Mouse (Mus musculus) midbrain, postnatal 0 days (tissue): ENCODE measurements around the gene Lin7a. TPM values are rescaled to one million over a fixed set of nuclear protein-coding genes. Genes with fewer than 3 reads are reported as not detected.

ENCODE experiments used
- ATAC-seq: fragments of 200-750 bp; cut with Nextera tagmentation; 2 replicates; pipeline ENCODE4 v1.8.0; 2017; ENCODE audit warnings: moderate number of reproducible peaks, mild to moderate bottlenecking, moderate TSS enrichment, moderate library complexity; ENCODE audit not compliant: low FRiP score
- DNase-seq: peaks from one replicate; pipeline ENCODE4 v3.0.0-alpha.2; 2015; ENCODE audit warnings: low spot score
- H3K27ac ChIP-seq: fragments of 300-500 bp; sonication (generic); 2 replicates; pipeline ENCODE4 v1.5.1; 2014; ENCODE audit warnings: low read depth, mild to moderate bottlenecking, low read length, mixed read lengths
- H3K27me3 ChIP-seq: fragments of 300-500 bp; sonication (generic); 2 replicates; pipeline ENCODE4 v1.6.1; 2014; ENCODE audit warnings: low read length, control low read depth, mixed read lengths; ENCODE audit not compliant: insufficient read depth
- H3K36me3 ChIP-seq: fragments of 300-500 bp; sonication (generic); 2 replicates; pipeline ENCODE4 v1.6.1; 2014; ENCODE audit warnings: low read length, control low read depth, mixed read lengths; ENCODE audit not compliant: insufficient read depth
- H3K4me1 ChIP-seq: fragments of 300-500 bp; sonication (generic); 2 replicates; pipeline ENCODE4 v1.6.1; 2014; ENCODE audit warnings: mild to moderate bottlenecking, control low read depth, antibody characterized with exemption, low read length, mixed read lengths; ENCODE audit not compliant: insufficient read depth
- H3K4me2 ChIP-seq: fragments of 300-500 bp; sonication (generic); 2 replicates; pipeline ENCODE4 v1.6.1; 2014; ENCODE audit warnings: low read depth, mild to moderate bottlenecking, low read length, mixed read lengths; ENCODE audit not compliant: poor library complexity, severe bottlenecking
- H3K4me3 ChIP-seq: fragments of 300-500 bp; sonication (generic); 2 replicates; pipeline ENCODE4 v1.5.1; 2014; ENCODE audit warnings: low read depth, mild to moderate bottlenecking, low read length, moderate library complexity
- H3K9ac ChIP-seq: fragments of 300-500 bp; sonication (generic); replicated peaks from 2 replicates; pipeline ENCODE4 v1.6.1; 2014; ENCODE audit warnings: mild to moderate bottlenecking, low read length, moderate library complexity, mixed read lengths; ENCODE audit not compliant: poor library complexity, severe bottlenecking
- H3K9me3 ChIP-seq: fragments of 300-500 bp; sonication (generic); 2 replicates; pipeline ENCODE4 v1.6.1; 2016; ENCODE audit warnings: low read length, control low read depth
- CTCF ChIP-seq: IDR thresholded peaks from 2 replicates; pipeline ENCODE4 v1.5.1; 2016; ENCODE audit warnings: antibody characterized with exemption, mild to moderate bottlenecking
- WGBS: fragments of 180-500 bp; shearing (Covaris S2); extraction: QIAGEN DNeasy Blood & Tissue Kit; methylation state at CpG from one replicate; pipeline ENCODE4 v1.1.7; 2014; 5-methylcytosine and 5-hydroxymethylcytosine counted together
- polyA plus RNA-seq: library from polyadenylated mRNA; unstranded; fragments of >200 nt; fragmentation: Nextera tagmentation; extraction: Ambion mirVana; gene quantifications from 2 replicates; pipeline ENCODE4 v1.2.1, GENCODE M21; 2015
- total RNA-seq: library from RNA; depleted of rRNA; stranded (reverse); fragments of >200 nt; gene quantifications from 2 replicates; pipeline ENCODE4 v1.2.3, GENCODE M21; 2014

The Lin7a gene
- total and polyA plus RNA-seq, 2 experiments from 2014 or later: 28.5 to 41.7 TPM

DNA sequence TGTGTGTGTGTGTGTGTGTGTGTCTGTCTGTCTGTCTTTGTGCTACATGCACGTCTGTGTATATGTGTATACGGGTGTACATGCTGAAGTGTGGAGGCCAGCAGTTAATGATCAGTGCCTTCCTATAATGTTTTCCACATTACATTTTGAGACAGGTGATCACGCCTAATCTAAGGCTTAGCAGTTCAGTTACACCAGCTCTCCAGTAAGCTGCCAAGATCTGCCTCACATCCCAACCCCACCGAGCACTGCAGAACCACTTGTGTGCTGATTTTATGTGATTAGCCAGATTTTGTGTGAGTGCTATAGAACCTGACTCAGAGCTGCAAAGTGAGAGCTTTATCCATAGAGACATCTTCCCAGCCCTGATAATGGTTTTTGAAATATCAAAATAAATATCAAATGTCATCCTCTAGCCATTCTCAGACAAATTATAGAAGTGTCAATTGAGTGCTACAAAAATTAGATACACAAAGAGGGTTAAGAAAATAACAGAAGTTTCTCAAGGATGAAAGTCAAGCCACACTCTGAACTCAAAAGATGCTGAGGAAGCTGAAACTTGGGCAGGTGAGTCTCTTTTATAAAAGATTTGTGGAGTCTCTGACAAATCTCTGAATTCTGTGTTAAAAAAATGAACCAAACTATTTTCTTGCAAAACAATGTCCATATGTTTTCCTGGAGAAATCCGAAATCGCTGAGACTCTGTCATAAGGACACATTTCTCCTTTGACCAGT is 46.7 kb upstream of the Lin7a start:
- H3K9ac ChIP-seq: no peak overlapping the region
- no peaks in the 10 kb centered on the region for H3K27me3 ChIP-seq
- no peaks in the 10 kb centered on the region for H3K36me3 ChIP-seq
- DNase-seq (no peak), ATAC-seq (no peak)
- 91% methylated on average over 6 of the region's 6 CpGs for WGBS
- H3K9me3 ChIP-seq: no peaks in the 10 kb centered on the region
- no peak overlapping the region for H3K4me3 ChIP-seq
- no peak overlapping the region for H3K4me2 ChIP-seq
- no peak for TF ChIP-seq CTCF
- H3K27ac ChIP-seq: no peak overlapping the region
- no peaks in the 10 kb centered on the region for H3K4me1 ChIP-seq

DNA sequence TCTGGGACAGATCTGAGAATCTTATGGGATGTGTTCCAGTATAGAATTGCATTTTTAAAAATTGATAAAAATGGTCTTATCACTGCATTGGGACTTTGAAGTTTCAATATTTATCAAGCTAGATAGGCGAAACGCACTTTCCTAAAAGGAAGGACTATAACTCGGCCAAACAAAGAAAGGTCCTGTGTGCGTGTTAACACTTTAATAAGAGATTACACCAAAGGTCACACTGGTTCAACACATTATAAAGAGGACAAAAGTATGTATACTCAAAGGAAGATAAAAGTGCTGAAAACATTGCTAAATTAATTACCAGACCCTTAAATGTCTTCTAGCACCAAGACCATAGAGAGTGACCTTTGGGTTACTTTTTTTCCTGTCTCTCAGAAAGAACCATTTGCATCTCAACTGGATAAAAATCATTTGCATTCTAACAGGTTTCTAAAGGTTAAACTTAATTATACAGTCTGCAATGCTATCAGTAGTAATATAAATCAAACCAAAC is 46.1 kb upstream of the Lin7a start:
- 71% methylated on average over 4 of the region's 4 CpGs for WGBS
- H3K27ac ChIP-seq: no peak overlapping the region
- no peaks in the 10 kb centered on the region for H3K9me3 ChIP-seq

DNA sequence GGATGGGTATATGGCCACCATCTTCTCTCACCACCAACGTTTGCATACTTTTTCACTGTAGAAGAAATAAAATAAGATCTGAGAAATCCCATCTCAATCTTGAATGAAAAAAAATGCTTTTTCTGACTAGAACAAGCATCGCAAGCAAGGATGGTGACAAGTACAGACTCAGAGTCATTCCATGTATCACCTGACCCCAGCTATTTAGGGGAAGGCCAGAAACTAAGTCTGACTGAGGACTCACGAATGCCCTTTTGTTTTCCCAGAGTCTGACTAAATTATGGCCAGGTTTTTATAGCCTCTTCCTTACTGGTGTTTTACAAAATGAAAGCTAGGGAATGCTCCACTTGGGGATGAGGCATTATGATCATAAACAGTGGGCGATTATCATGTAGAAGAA is 45.6 kb upstream of the Lin7a start:
- no peak for TF ChIP-seq CTCF
- WGBS: 88% methylated on average over 4 of the region's 4 CpGs
- ATAC-seq: no peak

More for the DNA sequence above, 46.1 kb upstream of the Lin7a start:
- no peak overlapping the region for H3K4me3 ChIP-seq
- H3K4me2 ChIP-seq: no peak overlapping the region
- no peaks in the 10 kb centered on the region for H3K27me3 ChIP-seq
- ATAC-seq (no peak), DNase-seq (no peak)
- no peaks in the 10 kb centered on the region for H3K36me3 ChIP-seq
- no peak overlapping the region for H3K9ac ChIP-seq
- no peak for TF ChIP-seq CTCF
- no peaks in the 10 kb centered on the region for H3K4me1 ChIP-seq

DNA sequence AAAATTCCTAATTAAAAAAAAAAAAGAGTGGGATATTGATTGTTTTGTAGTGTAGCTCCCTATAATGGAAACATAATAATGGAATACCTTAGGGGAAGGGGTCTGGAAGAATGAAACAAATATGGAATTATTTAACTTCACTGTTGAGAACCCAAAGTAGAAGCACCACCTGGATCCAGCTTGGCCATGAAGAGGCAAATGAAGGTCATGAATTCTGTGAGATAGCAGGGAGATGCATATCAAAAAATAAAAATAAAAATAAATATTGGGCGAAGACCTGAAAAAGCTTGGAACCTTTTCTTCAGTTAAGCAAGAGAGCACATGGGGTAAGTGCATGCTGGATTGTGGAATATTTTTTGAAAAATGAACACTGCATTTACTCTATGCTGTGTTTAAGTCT is 43.6 kb upstream of the Lin7a start:
- no peak overlapping the region for H3K4me3 ChIP-seq
- no peak for TF ChIP-seq CTCF
- no peaks in the 10 kb centered on the region for H3K36me3 ChIP-seq
- ATAC-seq: no peak
- no peak overlapping the region for H3K9ac ChIP-seq
- H3K4me1 ChIP-seq: no peaks in the 10 kb centered on the region
- no peaks in the 10 kb centered on the region for H3K27me3 ChIP-seq
- no peak overlapping the region for H3K27ac ChIP-seq
- H3K4me2 ChIP-seq: no peak overlapping the region
- no peak for DNase-seq
- H3K9me3 ChIP-seq: no peaks in the 10 kb centered on the region
- 98% methylated on average over 1 of the region's 1 CpGs for WGBS

More for the DNA sequence above, 45.6 kb upstream of the Lin7a start:
- H3K36me3 ChIP-seq: no peaks in the 10 kb centered on the region
- no peak overlapping the region for H3K4me3 ChIP-seq
- H3K4me1 ChIP-seq: no peaks in the 10 kb centered on the region
- H3K4me2 ChIP-seq: no peak overlapping the region
- H3K27ac ChIP-seq: no peak overlapping the region
- no peak overlapping the region for H3K9ac ChIP-seq
- DNase-seq: no peak
- H3K9me3 ChIP-seq: no peaks in the 10 kb centered on the region
- H3K27me3 ChIP-seq: no peaks in the 10 kb centered on the region

DNA sequence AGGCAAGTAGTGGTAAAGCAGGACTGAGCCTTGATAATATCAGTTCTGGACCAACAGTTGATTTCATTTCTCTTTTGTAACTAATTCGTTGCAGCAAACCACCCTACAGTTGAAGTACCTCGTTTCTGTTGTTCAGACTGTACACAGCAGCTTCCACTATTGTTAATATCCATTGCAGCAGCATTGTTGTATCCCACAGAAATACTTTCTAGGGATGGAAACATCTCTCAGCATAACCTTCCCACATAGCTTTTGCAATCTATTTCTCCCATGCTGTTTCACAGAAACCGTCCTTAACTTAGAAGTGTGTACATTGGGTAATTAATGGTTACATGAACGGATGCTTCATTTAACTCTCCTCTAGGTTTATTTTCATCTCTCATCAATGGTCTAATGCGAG is 42.7 kb upstream of the Lin7a start:
- Histone ChIP-seq H3K4me3 (no peak overlapping the region), H3K36me3 (no peaks in the 10 kb centered on the region), H3K27ac (no peak overlapping the region), H3K9ac (no peak overlapping the region), H3K4me1 (no peaks in the 10 kb centered on the region), H3K9me3 (no peaks in the 10 kb centered on the region), H3K4me2 (no peak overlapping the region), H3K27me3 (no peaks in the 10 kb centered on the region)
- 86% methylated on average over 5 of the region's 5 CpGs for WGBS
- DNase-seq (no peak), ATAC-seq (no peak)
- no peak for TF ChIP-seq CTCF

DNA sequence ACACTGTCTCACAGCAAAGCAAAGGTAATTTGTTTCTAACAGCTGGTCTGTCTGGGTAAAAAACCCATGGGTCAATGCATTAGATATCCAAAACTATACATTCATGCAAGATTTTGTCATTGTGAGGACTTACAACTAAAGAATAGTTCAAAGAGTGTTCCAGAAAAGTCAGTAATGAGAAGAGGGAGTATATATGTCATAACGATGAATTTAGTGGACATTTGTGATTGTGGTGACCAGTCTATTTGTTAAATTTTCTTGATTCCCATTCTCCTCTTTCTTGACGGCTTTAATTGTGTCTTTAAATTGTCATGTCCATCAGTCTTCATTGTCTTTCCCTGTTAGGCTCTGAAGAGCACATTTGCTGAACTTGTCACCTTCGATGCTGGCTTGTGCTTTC is 42.1 kb upstream of the Lin7a start:
- Histone ChIP-seq H3K9me3 (no peaks in the 10 kb centered on the region), H3K4me3 (no peak overlapping the region), H3K9ac (no peak overlapping the region), H3K4me1 (no peaks in the 10 kb centered on the region), H3K27ac (no peak overlapping the region), H3K27me3 (no peaks in the 10 kb centered on the region), H3K4me2 (no peak overlapping the region), H3K36me3 (no peaks in the 10 kb centered on the region)
- DNase-seq (no peak), ATAC-seq (no peak)
- TF ChIP-seq CTCF: no peak
- 88% methylated on average over 3 of the region's 3 CpGs for WGBS
